Mouse (Mus musculus): Measurements from ENCODE around the gene Slc12a3.
A peak's percentile ranks its signal among the peaks of the same experiment; 100 is the strongest.

Slc12a3 gene

DNA sequence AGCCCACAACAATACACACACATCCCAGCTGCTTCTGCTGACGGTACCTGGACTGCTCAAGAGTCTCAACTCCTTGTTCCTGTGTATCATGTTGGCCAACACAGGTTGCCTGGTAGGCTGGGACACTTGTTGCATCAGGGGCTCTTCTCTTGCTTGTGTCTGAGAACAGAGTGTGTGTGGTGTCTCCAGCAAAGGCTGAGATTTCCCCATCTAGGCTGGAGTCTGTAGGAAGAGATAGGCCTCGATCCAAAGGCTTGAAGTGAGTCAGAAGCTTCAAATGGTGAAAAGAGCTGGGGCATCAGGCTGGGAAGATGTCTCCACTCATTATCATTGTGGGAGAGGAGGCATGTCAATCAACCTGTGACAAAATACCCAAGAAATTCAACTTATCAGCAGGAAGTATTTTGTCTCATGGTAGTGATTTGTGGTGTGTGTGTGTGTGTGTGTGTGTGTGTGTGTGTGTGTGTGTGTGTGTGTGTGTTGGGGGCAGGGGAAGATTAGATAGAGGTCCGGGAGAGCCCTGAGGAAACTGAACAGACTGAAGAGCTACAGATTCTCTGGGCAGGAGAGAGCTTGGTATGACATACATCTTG, 70.5 kb downstream of the Slc12a3 start:
- DNase-seq (ENCODE audit: low read depth, low spot score) = no peak

GRCm38 (mm10) chr8:94399957-94400356, 71.0 kb downstream of the Slc12a3 start:
- DNase-seq (ENCODE audit: low read depth, low spot score) = peak; percentile 36

DNA sequence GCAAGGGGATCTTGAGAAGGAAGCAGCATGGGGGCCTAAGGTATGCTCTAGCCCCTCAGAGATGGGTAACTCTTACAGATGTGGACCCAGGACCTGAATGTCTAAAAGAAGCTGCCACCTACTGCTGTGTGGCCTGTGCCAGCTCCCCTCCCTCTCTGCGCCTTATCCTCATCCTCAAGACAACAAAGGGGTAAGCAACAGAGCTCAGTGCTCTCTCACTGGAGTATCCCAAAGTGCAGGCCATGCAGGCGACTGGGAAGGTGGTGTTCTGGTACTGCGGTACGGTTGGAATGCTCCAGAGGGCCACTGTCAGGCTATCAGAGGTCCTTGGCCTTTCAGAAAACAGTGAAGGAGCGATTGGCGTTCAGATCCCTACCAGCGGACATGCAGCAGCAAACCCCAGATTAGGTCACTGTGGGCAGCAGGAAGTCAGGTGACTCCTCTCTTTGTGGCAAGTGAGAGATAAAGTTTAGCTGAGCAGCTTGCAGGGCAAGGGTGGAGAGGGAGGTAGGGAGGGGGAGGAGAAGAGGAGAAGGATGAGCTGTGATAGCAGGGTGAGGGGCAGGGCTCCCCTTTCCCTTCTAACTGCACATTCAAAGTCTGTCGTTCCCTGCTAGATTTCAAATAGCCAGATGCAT, 79.6 kb downstream of the Slc12a3 start:
- DNase-seq (ENCODE audit: low read depth, low spot score) = peak; percentile 52

GRCm38 (mm10) chr8:94409523-94409922, 80.5 kb downstream of the Slc12a3 start:
- no peak for DNase-seq (ENCODE audit: low read depth, low spot score)

DNA sequence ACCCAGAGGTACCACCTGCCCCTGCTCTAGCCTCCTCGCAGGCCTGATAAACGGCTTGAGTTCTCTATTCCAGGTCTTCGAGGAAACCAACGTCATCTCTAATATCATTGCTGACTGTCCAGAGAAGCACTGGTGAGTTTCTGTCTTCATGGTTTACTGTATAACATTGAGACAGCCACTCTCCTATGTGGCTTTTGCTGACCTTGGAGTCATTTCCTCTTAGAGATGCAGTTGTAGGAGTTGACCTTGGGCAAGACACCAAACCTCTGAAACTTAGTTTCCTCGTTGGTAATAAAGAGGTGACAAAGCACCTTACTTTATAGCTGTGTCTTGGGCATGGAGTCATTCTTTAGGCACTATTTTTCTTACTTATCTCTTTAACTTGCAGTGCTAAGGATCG, 83.5 kb downstream of the Slc12a3 start:
- no peak for DNase-seq (ENCODE audit: low read depth, low spot score)

DNA sequence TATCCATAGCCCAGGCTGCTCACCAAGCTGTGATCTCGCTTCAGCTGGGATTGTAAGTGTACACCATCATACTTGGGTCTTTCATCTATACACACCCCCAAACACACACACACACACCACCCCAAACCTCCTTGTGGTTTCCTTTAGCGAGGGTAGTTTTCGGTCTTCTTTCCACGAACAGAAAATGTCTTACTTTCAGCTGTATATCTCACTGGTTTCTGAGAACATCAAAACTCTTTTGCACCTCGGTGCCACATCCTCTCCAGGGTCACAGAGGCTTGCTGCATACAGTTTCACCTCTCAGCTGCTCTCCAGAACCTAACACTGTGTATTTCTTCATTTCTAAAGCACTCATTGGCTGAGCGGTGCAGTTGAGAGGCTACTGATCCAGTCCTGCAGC, 84.5 kb downstream of the Slc12a3 start:
- DNase-seq (ENCODE audit: low read depth, low spot score) = peak; percentile 81

DNA sequence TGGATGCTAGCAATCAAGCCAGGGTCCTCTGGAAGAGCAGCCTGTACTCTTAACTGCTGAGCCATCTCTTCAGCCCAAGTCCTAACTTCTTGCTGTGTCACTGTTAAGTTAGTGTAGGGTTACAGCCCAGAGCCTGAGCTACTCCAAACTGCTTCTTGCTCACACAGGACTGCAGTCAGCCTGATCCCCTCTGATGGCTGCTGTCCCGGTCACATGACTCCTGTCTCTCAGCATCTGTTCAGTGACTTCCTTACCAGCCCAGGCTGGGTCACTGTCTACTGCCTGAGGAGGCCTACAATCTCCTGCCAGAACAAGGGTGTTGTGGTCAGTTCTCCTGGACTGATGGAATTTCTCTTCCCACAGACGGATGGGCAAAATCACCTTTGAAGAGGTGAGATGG, 86.2 kb downstream of the Slc12a3 start:
- peak; percentile 63 for DNase-seq (ENCODE audit: low read depth, low spot score)
